Mouse (Mus musculus) 416B (cell line): ENCODE results near the gene Spp2.

ENCODE experiments used
- DNase-seq: peaks from one replicate; pipeline ENCODE4 v3.0.0; 2011; ENCODE audit warnings: low read depth

Gene Spp2

DNA sequence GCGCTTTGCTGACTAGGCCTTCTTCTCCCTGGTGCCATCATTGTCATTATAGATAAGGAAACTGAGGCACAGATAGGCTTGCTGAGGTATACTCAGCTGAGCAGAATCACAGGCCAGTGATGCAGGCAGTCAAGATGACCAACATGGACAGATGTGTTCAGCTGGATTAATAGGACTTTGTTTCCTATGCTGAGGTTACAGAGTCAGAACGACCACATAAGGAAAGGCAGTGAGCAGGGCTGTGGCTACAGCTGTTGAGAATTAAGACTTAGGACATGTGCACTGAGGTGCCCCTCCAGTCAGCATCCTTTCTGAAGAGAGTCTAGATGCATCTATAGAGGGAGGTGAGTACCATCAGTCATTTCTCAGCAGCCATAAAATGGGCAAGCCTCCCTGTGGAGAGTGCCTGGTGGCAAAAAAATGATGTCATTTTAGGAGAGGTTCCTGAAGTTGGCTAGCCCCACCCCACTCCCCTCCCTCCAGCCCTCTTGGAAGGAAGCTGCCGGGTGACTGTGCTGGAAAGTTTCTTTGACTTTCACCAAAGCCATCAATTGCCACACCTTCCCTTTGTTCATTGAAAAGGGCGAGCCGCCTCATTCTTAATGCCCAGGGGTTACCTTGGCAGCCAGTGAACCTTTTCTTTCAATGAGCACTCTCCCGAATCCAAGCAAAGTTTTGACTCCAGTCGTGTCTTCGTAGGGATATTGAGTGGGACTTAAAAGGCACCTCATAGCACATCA, 59.7 kb downstream of the Spp2 start:
- no peak for DNase-seq

DNA sequence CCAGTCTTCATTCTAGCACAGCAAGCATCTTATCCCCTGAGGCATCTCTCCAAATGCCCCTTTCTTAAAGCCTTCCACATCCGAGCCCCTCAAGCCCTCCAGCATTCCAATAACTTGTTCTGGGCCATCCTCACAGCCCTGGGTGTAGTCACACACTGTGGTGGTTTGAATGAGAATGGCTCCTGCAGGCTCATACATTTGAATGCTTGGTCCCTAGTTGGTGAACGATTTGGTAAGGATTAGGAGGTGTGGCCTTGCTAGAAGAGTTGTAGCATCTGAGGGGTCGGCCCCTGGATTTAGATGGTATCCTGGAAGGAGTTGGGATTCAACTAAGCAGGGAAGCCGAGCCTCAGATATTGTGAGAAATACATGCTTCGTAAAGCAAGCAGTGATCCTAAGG, 61.1 kb downstream of the Spp2 start:
- no peak for DNase-seq

GRCm38 (mm10) chr1:88468335-88468734, 61.6 kb downstream of the Spp2 start:
- no peak for DNase-seq

- no peak for DNase-seq
Observed at GRCm38 (mm10) chr1:88469746-88470145, 63.0 kb downstream of the Spp2 start.

DNA sequence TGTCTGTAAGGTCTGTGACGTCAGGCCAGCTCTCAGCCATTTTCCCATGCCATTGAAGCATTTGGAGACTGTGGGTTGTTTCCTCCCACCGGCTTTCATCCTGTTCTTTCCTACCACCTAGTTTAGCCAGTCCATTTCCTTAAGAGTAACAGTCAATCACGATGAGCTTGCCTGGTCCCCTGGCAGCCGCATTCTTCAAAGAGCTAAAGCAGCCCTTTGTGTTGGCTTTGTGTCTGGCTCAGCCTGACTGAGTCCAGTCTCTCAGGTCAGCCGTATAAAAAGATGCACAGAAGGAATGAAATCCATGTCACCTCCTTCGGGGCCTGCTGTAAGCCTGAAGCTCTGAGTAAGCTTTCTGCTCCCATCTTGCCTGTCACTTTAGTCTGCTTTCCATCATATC, 65.5 kb downstream of the Spp2 start:
- DNase-seq: no peak

GRCm38 (mm10) chr1:88473899-88474298, 67.1 kb downstream of the Spp2 start:
- peak; percentile 13 for DNase-seq

- DNase-seq: peak; percentile 57
Observed at GRCm38 (mm10) chr1:88474598-88474997, 67.8 kb downstream of the Spp2 start.

- no peak for DNase-seq
Observed at GRCm38 (mm10) chr1:88475502-88475953, 68.8 kb downstream of the Spp2 start.
